Mouse (Mus musculus): ENCODE results near the gene Fam163a.
A peak's percentile ranks its signal among the peaks of the same experiment; 100 is the strongest.
"Not testable (repeated sequence)": the region's sequence is repeated elsewhere in the genome, so short reads cannot be mapped to it uniquely, and the experiment has no call there.

Gene Fam163a

GRCm38 (mm10) chr1:156077655-156078054 is 127.2 kb downstream of the Fam163a start:
- DNase-seq (ENCODE audit: low spot score): no peak

DNA sequence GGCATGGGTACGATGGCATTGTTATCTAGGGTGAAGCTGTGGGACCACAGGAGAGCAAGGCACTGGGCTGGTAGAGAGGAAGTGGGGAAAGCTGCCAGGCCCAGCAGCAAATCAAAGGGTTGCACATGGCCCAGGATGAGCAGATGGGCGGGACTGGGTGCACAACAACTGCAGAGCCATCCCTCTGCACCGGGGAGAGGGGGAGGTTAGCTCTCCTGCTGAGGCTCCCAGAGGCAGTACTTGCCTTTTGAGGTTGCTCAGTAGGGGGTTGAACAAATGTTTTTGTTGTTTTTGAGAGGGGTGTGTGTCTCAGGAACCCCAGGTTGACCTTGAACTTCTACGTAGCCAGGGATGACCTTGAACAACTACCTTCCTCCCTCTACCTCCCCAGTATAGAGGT is 128.4 kb downstream of the Fam163a start:
- no peak for DNase-seq (ENCODE audit: low spot score)

DNA sequence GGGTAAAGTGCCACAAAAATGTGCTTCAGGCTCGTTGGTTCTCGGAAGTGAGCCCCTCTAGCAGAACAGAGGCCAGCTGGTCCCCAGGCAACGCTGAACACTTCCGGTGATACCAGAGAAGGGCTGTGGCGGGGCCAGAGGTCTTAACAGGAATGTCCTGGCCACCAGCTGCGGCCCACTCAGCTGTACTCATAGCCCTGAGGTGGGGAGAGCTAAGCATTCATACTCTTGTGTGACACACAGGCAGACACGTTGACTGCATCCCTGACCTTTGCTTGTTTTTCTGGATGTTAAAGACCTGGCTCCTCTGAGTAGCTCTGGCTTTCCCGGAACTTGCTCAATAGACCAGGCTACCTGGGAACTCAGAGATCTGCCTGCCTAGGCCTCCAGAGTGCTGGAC is 130.3 kb downstream of the Fam163a start:
- DNase-seq (ENCODE audit: low spot score): no peak

DNA sequence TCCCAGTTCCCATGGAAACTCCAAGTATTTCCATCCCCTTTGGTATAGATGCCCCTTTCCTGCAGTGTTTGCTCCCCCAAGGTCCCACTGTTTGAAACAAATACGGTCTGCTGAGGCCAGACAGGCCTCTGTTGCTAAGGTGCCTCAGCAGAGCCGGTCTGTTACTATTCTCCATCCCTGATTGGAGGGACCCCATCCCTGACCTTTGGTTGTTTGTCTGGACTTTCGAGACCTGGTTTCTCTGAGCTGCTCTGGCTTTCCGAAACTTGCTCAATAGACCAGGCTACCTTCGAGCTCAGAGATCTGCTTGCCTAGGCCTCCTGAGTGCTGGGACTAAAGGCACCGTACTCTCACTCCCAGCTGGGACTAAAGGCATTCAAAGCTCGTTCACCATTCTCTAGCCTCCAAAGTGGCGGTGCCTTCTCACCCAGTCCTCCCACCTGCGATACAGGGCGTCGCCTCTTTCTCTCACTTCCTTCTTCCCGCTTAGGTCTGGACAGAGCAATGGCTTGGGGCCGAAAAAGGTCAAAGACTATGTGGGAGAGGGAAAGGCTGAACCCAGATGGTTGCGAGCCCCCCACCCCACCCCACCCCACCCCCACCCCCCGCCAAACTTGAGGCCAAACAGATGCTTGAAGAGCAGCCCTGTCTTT is 131.5 kb downstream of the Fam163a start:
- DNase-seq (ENCODE audit: low spot score): no peak

GRCm38 (mm10) chr1:156070106-156070505 is 134.7 kb downstream of the Fam163a start:
- DNase-seq (ENCODE audit: low spot score): no peak

- DNase-seq (ENCODE audit: low spot score): no peak
Measured at GRCm38 (mm10) chr1:156066133-156066532, 138.7 kb downstream of the Fam163a start.

GRCm38 (mm10) chr1:156062193-156062592 is 142.6 kb downstream of the Fam163a start:
- no peak for DNase-seq (ENCODE audit: low spot score)

DNA sequence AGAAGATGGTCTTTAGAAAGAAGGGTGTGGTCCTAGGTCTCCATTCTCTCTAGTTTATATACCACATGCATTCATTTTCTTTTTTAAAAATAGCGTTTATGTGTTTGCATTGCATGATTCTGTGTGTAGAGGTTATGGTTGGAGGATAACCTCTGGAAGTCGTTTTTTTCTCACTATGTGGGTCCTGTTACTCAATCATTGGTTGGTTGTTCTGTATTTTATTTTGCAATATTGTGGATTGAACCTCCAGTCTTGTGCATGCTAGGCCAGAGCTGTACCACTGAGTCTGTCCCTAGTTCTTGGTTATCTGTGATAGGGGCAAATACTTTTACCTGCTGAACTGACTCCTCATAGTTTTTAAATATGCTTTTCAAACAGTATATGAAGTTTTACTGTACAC is 146.6 kb downstream of the Fam163a start:
- DNase-seq (ENCODE audit: low spot score): no peak

DNA sequence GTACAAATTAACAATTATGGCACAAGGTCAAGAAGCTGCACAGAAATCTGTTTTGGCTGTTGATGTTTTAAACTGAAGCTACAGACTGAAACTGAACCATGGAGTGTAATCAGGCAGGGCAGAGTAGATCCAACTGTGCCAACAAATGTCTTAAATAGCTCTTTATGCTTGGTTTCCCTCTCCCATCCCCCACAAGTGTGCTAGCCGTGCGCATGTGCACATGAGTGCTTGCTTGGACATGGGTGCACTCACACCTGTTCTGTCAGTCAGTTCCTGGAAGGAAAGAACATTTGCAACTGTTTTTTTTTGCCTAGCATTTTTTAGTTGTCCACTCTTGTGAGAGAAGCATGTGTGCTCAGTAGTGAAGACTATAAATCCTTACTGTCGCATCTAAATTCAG is 158.1 kb downstream of the Fam163a start:
- DNase-seq (ENCODE audit: low spot score): no peak

- no peak for DNase-seq (ENCODE audit: low spot score)
Measured at GRCm38 (mm10) chr1:156044211-156044611, 160.6 kb downstream of the Fam163a start.

GRCm38 (mm10) chr1:156043027-156043426 is 161.8 kb downstream of the Fam163a start:
- DNase-seq (ENCODE audit: low spot score): peak; percentile 77

DNA sequence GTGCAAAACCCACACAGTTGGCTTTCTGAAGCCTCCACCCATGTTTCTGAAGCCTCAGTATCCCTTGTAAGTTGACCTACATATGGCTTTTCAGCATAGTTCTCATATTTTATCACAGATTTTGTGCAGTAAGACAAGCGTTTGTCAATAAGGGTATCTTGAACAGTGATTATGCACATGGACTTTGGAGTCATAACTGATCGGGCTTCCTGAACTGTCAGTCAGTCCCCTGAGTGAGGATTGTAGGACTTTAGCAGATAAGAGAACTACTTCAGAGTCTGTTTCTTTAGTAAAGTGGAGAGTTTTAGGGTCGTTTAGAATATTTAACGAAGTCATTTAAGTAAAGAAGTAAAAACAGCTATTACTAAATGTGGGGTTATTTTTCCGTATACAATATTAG is 162.3 kb downstream of the Fam163a start:
- no peak for DNase-seq (ENCODE audit: low spot score)

- DNase-seq (ENCODE audit: low spot score): no peak
Measured at GRCm38 (mm10) chr1:156041451-156042241, 163.2 kb downstream of the Fam163a start.

GRCm38 (mm10) chr1:156040731-156041401 is 164.0 kb downstream of the Fam163a start:
- peak; percentile 93 for DNase-seq (ENCODE audit: low spot score)

DNA sequence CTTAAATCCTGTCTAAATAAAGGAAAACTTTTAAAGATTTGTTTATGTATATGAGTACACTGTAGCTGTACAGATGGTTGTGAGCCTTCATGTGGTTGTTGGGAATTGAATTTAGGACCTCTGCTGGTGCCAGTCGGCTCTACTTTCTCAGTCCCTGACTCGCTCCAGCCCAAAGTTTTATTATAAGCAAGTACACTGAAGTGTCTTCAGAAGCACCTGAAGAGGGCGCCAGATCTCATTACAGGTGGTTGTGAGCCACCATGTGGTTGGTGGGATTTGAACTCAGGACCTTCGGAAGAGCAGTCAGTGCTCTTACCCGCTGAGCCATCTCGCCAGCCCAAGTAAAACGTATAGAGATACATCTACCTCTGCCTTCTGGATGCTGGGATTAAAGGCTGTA is 164.8 kb downstream of the Fam163a start:
- not testable (repeated sequence) for DNase-seq (ENCODE audit: low spot score)

DNA sequence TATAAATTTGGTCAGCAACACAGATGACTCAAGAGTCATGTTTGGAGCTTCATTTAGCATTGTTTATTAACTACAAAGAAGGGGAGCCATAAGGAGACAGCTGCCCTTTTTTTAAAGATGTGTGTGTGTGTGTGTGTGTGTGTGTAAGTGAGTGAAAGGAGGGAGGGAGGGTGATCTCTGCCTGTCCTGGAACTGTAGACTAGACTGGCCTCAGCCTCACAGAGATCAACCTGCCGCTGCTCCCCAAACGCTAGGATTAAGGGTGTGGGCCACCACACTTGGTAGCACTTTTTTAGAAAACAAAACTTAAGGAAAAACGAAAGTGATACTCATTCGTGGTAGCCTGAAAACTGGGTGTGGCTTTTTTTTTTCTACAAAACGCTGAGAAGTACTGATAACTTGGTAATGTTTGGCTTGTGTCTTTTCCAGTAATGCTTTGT is 167.7 kb downstream of the Fam163a start:
- DNase-seq (ENCODE audit: low spot score): peak; percentile 65

DNA sequence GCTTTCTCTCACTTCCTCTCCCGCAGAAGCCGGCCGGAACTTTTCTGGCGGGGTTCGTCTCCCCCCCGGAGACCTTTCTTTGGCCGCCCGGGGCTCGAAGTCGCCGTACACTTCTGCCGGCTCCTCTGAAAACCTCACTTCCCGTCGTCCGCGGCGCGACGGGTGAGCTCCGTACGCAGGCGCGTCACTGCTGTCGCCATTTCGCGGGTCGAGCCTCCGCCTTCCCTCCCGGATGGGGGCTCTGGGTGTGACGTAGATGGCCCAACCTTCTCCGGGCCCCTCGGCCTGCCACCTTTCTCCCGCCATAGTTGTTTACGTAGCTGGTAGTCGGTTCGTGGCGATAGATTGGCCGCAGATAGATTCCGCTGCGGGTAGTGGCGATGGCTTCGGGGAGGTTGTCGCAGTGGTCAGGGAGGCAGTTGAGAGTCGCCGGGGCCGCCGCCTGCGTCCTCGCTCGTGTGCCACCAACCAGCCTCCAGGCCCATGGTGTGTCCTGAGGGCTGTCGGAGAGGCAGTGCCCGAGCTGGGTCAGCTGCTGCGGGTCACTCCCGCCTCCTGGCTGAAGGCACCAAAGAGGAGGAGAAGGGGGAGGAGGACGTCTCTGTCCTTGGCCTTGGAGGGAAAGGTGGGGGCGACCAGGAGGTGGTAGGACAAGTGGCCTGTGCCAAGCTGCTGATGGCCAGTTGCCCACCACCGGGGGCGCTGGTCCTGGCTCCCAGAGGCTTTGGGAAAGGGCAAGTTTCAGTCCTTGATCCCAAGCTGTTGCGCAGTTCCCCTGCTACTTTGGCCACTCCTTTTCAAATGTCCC is 168.7 kb downstream of the Fam163a start, which contains the start of gene Tor1aip1:
TSS of gene Tor1aip1 (minus strand) at position 551 of the 808 bp plus-strand sequence.
- DNase-seq (ENCODE audit: low spot score): peak; percentile 99

DNA sequence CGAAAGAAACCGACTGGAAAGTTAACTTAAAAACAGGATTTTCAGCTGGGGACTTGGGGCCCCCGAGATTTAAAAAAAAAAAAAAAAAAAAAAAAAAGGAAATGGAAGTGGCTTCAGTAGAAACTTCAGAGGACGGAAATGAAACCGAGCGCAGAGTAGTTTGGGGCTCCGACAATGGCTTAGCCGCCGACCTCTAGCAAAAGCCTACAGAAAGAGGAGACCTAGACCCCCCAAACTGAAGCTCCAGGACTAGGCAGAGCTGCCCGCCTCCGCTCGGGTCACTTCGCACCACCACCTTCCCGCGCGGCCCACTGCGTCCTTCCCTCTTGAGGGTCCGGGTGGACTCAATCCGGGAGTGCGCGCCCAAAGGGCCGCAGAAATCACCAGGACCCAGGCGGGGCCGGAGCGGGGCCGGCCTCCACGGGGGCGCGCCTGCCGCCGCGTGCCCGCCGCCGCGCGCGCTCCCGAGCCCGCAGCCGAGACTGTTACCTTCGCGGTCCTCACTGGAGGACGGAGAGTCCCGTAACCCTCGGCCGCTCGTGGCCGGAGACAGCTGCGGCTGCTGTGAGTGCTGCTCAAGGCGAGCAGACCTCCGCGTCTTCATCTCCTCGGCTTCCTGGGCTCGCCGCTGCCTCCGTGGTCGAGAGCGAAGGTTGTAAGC is 169.4 kb downstream of the Fam163a start, which contains the start of gene Tor1aip2:
TSS of gene Tor1aip2 (plus strand) at position 135 of the 661 bp plus-strand sequence.
- DNase-seq (ENCODE audit: low spot score): peak; percentile 75

DNA sequence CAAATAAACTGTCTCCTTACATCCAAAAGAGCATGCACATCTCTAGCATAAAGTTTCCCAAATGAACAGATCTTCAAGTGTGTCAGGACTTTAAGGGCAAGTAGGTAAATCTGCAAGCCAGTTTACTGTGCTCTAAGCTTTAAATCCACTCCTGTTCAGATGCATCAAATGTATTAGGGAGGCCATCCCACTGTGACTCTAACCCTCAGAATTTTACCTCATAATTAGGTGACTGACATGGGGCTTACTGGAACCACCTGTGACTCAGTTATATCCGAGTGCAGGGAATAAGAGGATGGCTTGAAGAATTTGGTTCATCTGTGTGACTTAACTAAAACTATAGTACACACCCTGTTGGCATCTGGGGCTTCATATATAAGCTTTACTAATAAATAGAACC is 170.2 kb downstream of the Fam163a start:
- DNase-seq (ENCODE audit: low spot score): no peak

GRCm38 (mm10) chr1:156033921-156034320 is 170.9 kb downstream of the Fam163a start:
- no peak for DNase-seq (ENCODE audit: low spot score)

DNA sequence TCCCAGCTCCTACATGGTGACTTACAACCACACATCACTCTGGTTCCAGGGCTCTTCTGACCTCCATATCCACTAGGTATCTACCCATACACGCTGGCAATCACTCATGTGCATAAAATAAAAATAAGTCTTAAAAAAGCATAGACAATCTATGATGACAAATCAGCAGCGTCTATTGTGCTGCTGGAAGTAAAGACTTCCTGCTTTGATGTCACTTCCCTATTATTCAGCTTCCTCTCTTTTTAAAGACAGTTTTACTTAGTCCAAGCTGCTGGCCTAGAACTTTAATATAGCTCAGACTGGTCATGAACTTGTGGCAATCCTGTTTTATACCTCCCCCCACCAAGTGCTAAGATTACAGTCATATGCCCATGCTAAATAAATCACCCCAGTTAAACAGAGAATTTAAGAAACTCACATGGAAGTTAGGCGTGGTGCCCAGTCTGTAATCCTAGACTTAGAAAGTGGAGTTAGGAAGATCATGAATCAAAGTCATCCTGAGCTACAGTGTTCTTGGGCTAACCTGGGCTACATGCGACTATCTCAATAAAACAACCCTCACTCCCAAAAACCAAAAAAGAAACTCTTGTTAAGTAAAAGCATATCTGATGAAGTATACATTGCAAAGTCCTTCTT is 176.4 kb downstream of the Fam163a start:
- DNase-seq (ENCODE audit: low spot score): no peak
